Mouse (Mus musculus) C2C12 (cell line): ENCODE measurements around the gene Gpr135.
"Not testable (repeated sequence)": the region's sequence is repeated elsewhere in the genome, so short reads cannot be mapped to it uniquely, and the experiment has no call there.

ENCODE experiments used
- CEBPB ChIP-seq: IDR thresholded peaks from one replicate; pipeline ENCODE4 v1.6.1; 2011; ENCODE audit warnings: low read depth, mild to moderate bottlenecking, control low read depth, moderate library complexity
- CTCF ChIP-seq: IDR thresholded peaks from one replicate; pipeline ENCODE4 v1.5.1; 2011; ENCODE audit not compliant: control insufficient read depth, insufficient read depth, insufficient read length
- FOSL1 ChIP-seq: IDR thresholded peaks from one replicate; pipeline ENCODE4 v1.8.0; 2011; ENCODE audit warnings: mild to moderate bottlenecking, low read length; ENCODE audit not compliant: poor library complexity, insufficient read depth, severe bottlenecking
- MAX ChIP-seq: IDR thresholded peaks from one replicate; pipeline ENCODE4 v1.6.1; 2011; ENCODE audit warnings: mild to moderate bottlenecking, control low read depth
- MYOD1 ChIP-seq: IDR thresholded peaks from one replicate; pipeline ENCODE4 v1.6.1; 2011; ENCODE audit warnings: low read depth; ENCODE audit not compliant: control insufficient read depth, insufficient read length
- MYOG ChIP-seq: IDR thresholded peaks from one replicate; pipeline ENCODE4 v1.6.1; 2011; ENCODE audit not compliant: control insufficient read depth, insufficient read length; ENCODE audit errors: extremely low read depth
- USF1 ChIP-seq: IDR thresholded peaks from one replicate; pipeline ENCODE4 v1.6.1; 2011; ENCODE audit warnings: low read depth, mild to moderate bottlenecking, control low read depth, moderate library complexity

DNA sequence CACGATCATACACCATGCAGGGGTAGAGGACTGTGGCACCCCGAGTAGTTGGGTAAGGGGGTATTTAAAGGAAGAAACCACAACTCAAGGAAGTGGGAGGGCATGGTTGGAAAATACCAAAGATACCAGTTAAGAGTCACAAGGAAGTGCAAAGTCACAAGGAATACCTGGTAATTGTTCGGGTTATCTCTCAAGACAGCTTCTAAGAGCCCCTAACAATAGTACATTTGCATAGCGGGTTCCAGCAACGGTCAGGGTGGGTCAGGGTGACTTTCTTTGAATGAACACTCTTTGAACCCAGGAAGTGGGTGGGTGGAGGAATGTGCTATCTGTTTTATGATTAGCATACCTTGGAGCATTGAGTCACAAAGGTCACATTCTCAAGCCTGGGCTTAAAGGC is 20.8 kb downstream of the Gpr135 start:
- TF ChIP-seq MAX, CEBPB, CTCF, MYOD1, USF1, FOSL1, MYOG: not testable (repeated sequence)
